Mouse (Mus musculus) liver, postnatal 0 days (tissue): ENCODE measurements around the gene Tmem74b. TPM values are rescaled to one million over a fixed set of nuclear protein-coding genes. Genes with fewer than 3 reads are reported as not detected.

ENCODE experiments used
- ATAC-seq: fragments of 200-750 bp; cut with Nextera tagmentation; 2 replicates; pipeline ENCODE4 v1.8.0; 2017; ENCODE audit warnings: mild to moderate bottlenecking, moderate library complexity
- DNase-seq: peaks from one replicate; pipeline ENCODE4 v3.0.0-alpha.2; 2016
- H3K27ac ChIP-seq: fragments of 300-500 bp; sonication (generic); 2 replicates; pipeline ENCODE4 v1.5.1; 2014; ENCODE audit warnings: antibody characterized with exemption, moderate library complexity, mild to moderate bottlenecking, low read depth
- H3K27me3 ChIP-seq: fragments of 300-500 bp; sonication (generic); 2 replicates; pipeline ENCODE4 v1.6.1; 2014; ENCODE audit warnings: low read length, control low read depth, mixed read lengths; ENCODE audit not compliant: insufficient read depth
- H3K36me3 ChIP-seq: fragments of 300-500 bp; sonication (generic); replicated peaks from 2 replicates; pipeline ENCODE4 v1.6.1; 2014; ENCODE audit warnings: mild to moderate bottlenecking, control low read depth, low read length, moderate library complexity, mixed read lengths; ENCODE audit not compliant: insufficient read depth
- H3K4me1 ChIP-seq: fragments of 300-500 bp; sonication (generic); 2 replicates; pipeline ENCODE4 v1.6.1; 2014; ENCODE audit warnings: antibody characterized with exemption, mild to moderate bottlenecking, control low read depth; ENCODE audit not compliant: insufficient read depth
- H3K4me2 ChIP-seq: fragments of 300-500 bp; sonication (generic); 2 replicates; pipeline ENCODE4 v1.6.1; 2014; ENCODE audit warnings: low read depth, mild to moderate bottlenecking, low read length, moderate library complexity, mixed read lengths
- H3K4me3 ChIP-seq: fragments of 300-500 bp; sonication (generic); 2 replicates; pipeline ENCODE4 v1.5.1; 2014; ENCODE audit warnings: low read depth, low read length
- H3K9ac ChIP-seq: fragments of 300-500 bp; sonication (generic); replicated peaks from 2 replicates; pipeline ENCODE4 v1.6.1; 2014; ENCODE audit warnings: mild to moderate bottlenecking, moderate library complexity
- H3K9me3 ChIP-seq: fragments of 300-500 bp; sonication (generic); 2 replicates; pipeline ENCODE4 v1.6.1; 2016; ENCODE audit warnings: mild to moderate bottlenecking, control low read depth, low read length, mixed read lengths
- CTCF ChIP-seq: sonication (generic); IDR thresholded peaks from 2 replicates; pipeline ENCODE4 v1.5.1; 2016; ENCODE audit warnings: antibody characterized with exemption, low read depth
- EP300 ChIP-seq: IDR thresholded peaks from 2 replicates; pipeline ENCODE4 v1.6.1; 2016; ENCODE audit warnings: antibody characterized with exemption, low read depth, mild to moderate bottlenecking
- WGBS: fragments of 180-500 bp; shearing (Covaris S2); extraction: QIAGEN DNeasy Blood & Tissue Kit; methylation state at CpG from one replicate; pipeline ENCODE4 v1.1.7; 2014; ENCODE audit not compliant: insufficient replicate concordance; 5-methylcytosine and 5-hydroxymethylcytosine counted together
- polyA plus RNA-seq: library from polyadenylated mRNA; unstranded; fragments of >200 nt; fragmentation: Nextera tagmentation; extraction: Ambion mirVana; gene quantifications from 2 replicates; pipeline ENCODE4 v1.2.1, GENCODE M21; 2015

Gene Tmem74b
- polyA plus RNA-seq, 1 experiment from 2014 or later: 0.07 TPM

GRCm38 (mm10) chr2:151739505-151739904 lies 37.7 kb downstream of the Tmem74b start:
- WGBS: 66% methylated on average over 7 of the region's 7 CpGs
- H3K4me2 ChIP-seq: peak overlapping the region; percentile 85
- no peak for DNase-seq
- H3K9ac ChIP-seq: peak overlapping the region; percentile 86
- H3K4me3 ChIP-seq: peak overlapping the region; percentile 81
- peak overlapping the region; percentile 84 for H3K27ac ChIP-seq
- no peaks in the 10 kb centered on the region for H3K9me3 ChIP-seq
- TF ChIP-seq EP300: peak; percentile 77; the same call in 1 of the 2 replicates
- TF ChIP-seq CTCF: no peak
- peaks cover 11% of the 10 kb centered on the region for H3K36me3 ChIP-seq
- ATAC-seq: no peak
- H3K27me3 ChIP-seq: no peaks in the 10 kb centered on the region
- peaks cover 44% of the 10 kb centered on the region for H3K4me1 ChIP-seq

GRCm38 (mm10) chr2:151740741-151741526 lies 39.1 kb downstream of the Tmem74b start:
- ATAC-seq: peak; percentile 78
- under 1% methylated on average over 61 of the region's 61 CpGs for WGBS
- peak; percentile 14; the same call in 1 of the 2 replicates for TF ChIP-seq CTCF
- TF ChIP-seq EP300: peak; percentile 73

GRCm38 (mm10) chr2:151742084-151742483 lies 40.3 kb downstream of the Tmem74b start:
- H3K9ac ChIP-seq: 0 out of 2 replicates have a peak overlapping the region, but pooled peaks have one; percentile 18
- no peaks in the 10 kb centered on the region for H3K27me3 ChIP-seq
- peaks cover 40% of the 10 kb centered on the region for H3K4me1 ChIP-seq
- ATAC-seq (no peak), DNase-seq (no peak)
- TF ChIP-seq CTCF: no peak
- TF ChIP-seq EP300: no peak
- H3K36me3 ChIP-seq: no peaks in the 10 kb centered on the region
- no peak overlapping the region for H3K4me3 ChIP-seq
- no peaks in the 10 kb centered on the region for H3K9me3 ChIP-seq
- peak overlapping the region; percentile 84 for H3K27ac ChIP-seq
- 57% methylated on average over 1 of the region's 1 CpGs for WGBS
- H3K4me2 ChIP-seq: 0 out of 2 replicates have a peak overlapping the region, but pooled peaks have one; percentile 85

More at GRCm38 (mm10) chr2:151740741-151741526, 39.1 kb downstream of the Tmem74b start:
- Histone ChIP-seq H3K27me3 (no peaks in the 10 kb centered on the region), H3K4me2 (peak overlapping the region; percentile 85), H3K27ac (peak overlapping the region; percentile 84), H3K9ac (peak overlapping the region; percentile 86), H3K36me3 (no peaks in the 10 kb centered on the region), H3K9me3 (no peaks in the 10 kb centered on the region), H3K4me3 (peak overlapping the region; percentile 81), H3K4me1 (peaks cover 43% of the 10 kb centered on the region)
- DNase-seq: peak; percentile 89

- Histone ChIP-seq H3K4me1 (peaks cover 40% of the 10 kb centered on the region), H3K4me2 (peak overlapping the region; percentile 61), H3K36me3 (no peaks in the 10 kb centered on the region), H3K4me3 (no peak overlapping the region), H3K9ac (peak overlapping the region; percentile 18; the same call in 1 of the 2 replicates), H3K27me3 (no peaks in the 10 kb centered on the region), H3K27ac (peak overlapping the region; percentile 84), H3K9me3 (no peaks in the 10 kb centered on the region)
- ATAC-seq (peak; percentile 65), DNase-seq (peak; percentile 67)
- TF ChIP-seq CTCF: no peak
- TF ChIP-seq EP300: peak; percentile 95
- WGBS: 49% methylated on average over 6 of the region's 6 CpGs
These were observed 41.3 kb downstream of the Tmem74b start for GRCm38 (mm10) chr2:151742850-151743679.

- peaks cover 37% of the 10 kb centered on the region for H3K4me1 ChIP-seq
- no peaks in the 10 kb centered on the region for H3K9me3 ChIP-seq
- H3K27me3 ChIP-seq: no peaks in the 10 kb centered on the region
- H3K27ac ChIP-seq: peak within 1 kb of the TSS; percentile 84
- no peaks in the 10 kb centered on the region for H3K36me3 ChIP-seq
- no peak for DNase-seq
- TF ChIP-seq CTCF (no peak), EP300 (no peak)
- peak within 1 kb of the TSS; percentile 61 for H3K4me2 ChIP-seq
- H3K9ac ChIP-seq: peak within 1 kb of the TSS; percentile 5; the same call in 1 of the 2 replicates
- no peak for ATAC-seq
- H3K4me3 ChIP-seq: no peak within 1 kb of the TSS
These were observed 42.0 kb downstream of the Tmem74b start, which contains the start of gene Psmf1 for GRCm38 (mm10) chr2:151743845-151744244. Psmf1 (minus strand) TSS chr2:151744186.
